28 mouse cellular contexts compared by ENCODE assay signal in the genomic region with DNA sequence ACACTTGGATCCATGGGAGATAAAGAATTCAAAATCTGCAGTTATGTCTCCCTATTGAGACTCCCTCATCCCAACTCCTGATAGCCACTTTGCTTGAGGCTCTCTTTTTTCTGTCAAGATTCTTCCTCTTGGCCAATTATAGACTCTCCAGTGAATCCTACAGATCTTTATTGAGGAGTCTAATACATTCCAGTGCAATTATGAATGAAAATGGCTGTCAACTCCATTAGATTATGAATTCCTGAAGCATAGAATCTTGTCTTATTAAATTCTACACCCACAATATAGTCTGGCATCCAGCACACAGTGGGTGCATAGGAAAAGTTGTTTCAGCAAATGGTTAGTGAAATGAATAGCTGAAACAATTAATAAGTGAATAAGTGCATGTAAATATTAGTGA.
"Had no signal": no experiment of that assay in that cellular context is flagged by ENCODE, and none has a peak within 500 bp of the region (broad histone marks: within the 10 kb centered on the region; RNA-seq: fewer than 3 reads in every experiment).

No protein-coding gene starts in this region.

- H3K9ac ChIP-seq: embryonic facial prominence, embryonic 12.5 days; embryonic facial prominence, embryonic 13.5 days; embryonic facial prominence, embryonic 15.5 days; forebrain, embryonic 12.5 days; forebrain, embryonic 13.5 days; forebrain, embryonic 15.5 days; forebrain, postnatal 0 days had no signal

- H3K4me2 ChIP-seq: embryonic facial prominence, embryonic 12.5 days; embryonic facial prominence, embryonic 13.5 days; embryonic facial prominence, embryonic 15.5 days; forebrain, embryonic 12.5 days; forebrain, embryonic 13.5 days; forebrain, embryonic 15.5 days had no signal

- H3K4me3 ChIP-seq: embryonic facial prominence, embryonic 10.5 days; embryonic facial prominence, embryonic 12.5 days; embryonic facial prominence, embryonic 13.5 days; embryonic facial prominence, embryonic 15.5 days; erythroblast, embryonic 14.5 days; forebrain, embryonic 10.5 days; forebrain, embryonic 12.5 days; forebrain, embryonic 13.5 days; forebrain, embryonic 15.5 days; gastrocnemius, adult 2 months; heart, adult 2 months had no signal

- H3K27me3 ChIP-seq: embryonic facial prominence, embryonic 12.5 days; embryonic facial prominence, embryonic 13.5 days; embryonic facial prominence, embryonic 15.5 days; forebrain, embryonic 15.5 days had no signal

- DNase-seq: cerebellum, adult 8-10 months; cerebellum, adult 9-10 months; cerebellum, adult 9-11 months; cerebellum, postnatal 10 days; cerebellum, postnatal 14 days; cerebellum, postnatal 25 days; cerebellum, postnatal 36 days; embryo, embryonic 11 days; forebrain, postnatal 0 days; gastrocnemius, adult 2 months; gastrocnemius, postnatal 10 days; gastrocnemius, postnatal 14 days; gastrocnemius, postnatal 25 days; gastrocnemius, postnatal 36 days; heart, adult 11 months; heart, adult 18-20 months; heart, adult 2 months had no signal

- H3K9me3 ChIP-seq: embryonic facial prominence, embryonic 10.5 days; embryonic facial prominence, embryonic 12.5 days; embryonic facial prominence, embryonic 13.5 days; embryonic facial prominence, embryonic 15.5 days; forebrain, embryonic 10.5 days; forebrain, embryonic 12.5 days; forebrain, embryonic 13.5 days; forebrain, embryonic 15.5 days had no signal

- H3K36me3 ChIP-seq: embryonic facial prominence, embryonic 10.5 days; embryonic facial prominence, embryonic 12.5 days; embryonic facial prominence, embryonic 13.5 days; embryonic facial prominence, embryonic 15.5 days; forebrain, embryonic 10.5 days; forebrain, embryonic 12.5 days; forebrain, embryonic 15.5 days had no signal

- H3K27ac ChIP-seq: embryonic facial prominence, embryonic 10.5 days; embryonic facial prominence, embryonic 12.5 days; embryonic facial prominence, embryonic 13.5 days; embryonic facial prominence, embryonic 15.5 days; forebrain, embryonic 10.5 days; forebrain, embryonic 12.5 days; forebrain, embryonic 13.5 days; forebrain, embryonic 15.5 days; gastrocnemius, adult 2 months; heart, adult 2 months had no signal

- ATAC-seq: forebrain, embryonic 13.5 days; forebrain, embryonic 14.5 days; forebrain, embryonic 15.5 days; forebrain, embryonic 16.5 days; forebrain, postnatal 0 days had no signal

- H3K4me1 ChIP-seq: embryonic facial prominence, embryonic 10.5 days; embryonic facial prominence, embryonic 12.5 days; embryonic facial prominence, embryonic 13.5 days; embryonic facial prominence, embryonic 15.5 days had no signal
